In genomic region chr9:75479106-75479725, GRCm38 (mm10) we compare ENCODE assay signal across 10 mouse cellular contexts. TPM values are rescaled to one million over a fixed set of nuclear protein-coding genes. Genes with fewer than 3 reads are reported as not detected.
DNase-seq lines count a peak whose midpoint lies in the region; ATAC-seq and TF ChIP-seq lines count a peak whose summit lies in the region.
"Had no signal": no experiment of that assay in that cellular context is flagged by ENCODE, and none has a peak within 500 bp of the region (broad histone marks: within the 10 kb centered on the region; RNA-seq: fewer than 3 reads in every experiment).

No protein-coding gene starts in this region.

- 0 out of 2 replicates have a peak, but pooled peaks cover 7% of the 10 kb centered on the region for H3K4me1 ChIP-seq in limb, embryonic 13.5 days
- no peaks in the 10 kb centered on the region for H3K4me1 ChIP-seq in limb, embryonic 10.5 days
- H3K4me1 ChIP-seq in embryonic facial prominence, embryonic 14.5 days (ENCODE audit: control insufficient read depth, insufficient read depth, low read length): no peaks in the 10 kb centered on the region
- H3K4me1 ChIP-seq in midbrain, embryonic 14.5 days (ENCODE audit: control insufficient read depth, insufficient read depth, low read length): no peaks in the 10 kb centered on the region
- peaks cover 5% of the 10 kb centered on the region for H3K4me1 ChIP-seq in thymus, adult 2 months (replicated peaks; ENCODE audit: control insufficient read depth, insufficient read depth, low read length)

- 57% methylated on average over 8 of the region's 8 CpGs for WGBS in limb, embryonic 13.5 days
- 77% methylated on average over 8 of the region's 8 CpGs for WGBS in limb, embryonic 10.5 days
- 50% methylated on average over 8 of the region's 8 CpGs for WGBS in embryonic facial prominence, embryonic 14.5 days
- 49% methylated on average over 8 of the region's 8 CpGs for WGBS in midbrain, embryonic 14.5 days
- WGBS in thymus, adult 2 months: 86% methylated on average over 8 of the region's 8 CpGs

- H3K4me3 ChIP-seq in limb, embryonic 13.5 days: no peak overlapping the region
- H3K4me3 ChIP-seq in limb, embryonic 10.5 days: no peak overlapping the region
- no peak overlapping the region for H3K4me3 ChIP-seq in embryonic facial prominence, embryonic 14.5 days (ENCODE audit: low read depth, low read length)
- H3K4me3 ChIP-seq in midbrain, embryonic 14.5 days (replicated peaks; ENCODE audit: low read depth, low read length): no peak overlapping the region
- H3K4me3 ChIP-seq in thymus, adult 2 months (ENCODE audit: control insufficient read depth, insufficient read depth, low read length): no peak overlapping the region

- no peaks in the 10 kb centered on the region for H3K27me3 ChIP-seq in limb, embryonic 13.5 days
- H3K27me3 ChIP-seq in limb, embryonic 10.5 days (ENCODE audit: low read depth, poor library complexity, severe bottlenecking): no peaks in the 10 kb centered on the region
- H3K27me3 ChIP-seq in embryonic facial prominence, embryonic 14.5 days (replicated peaks; ENCODE audit: control insufficient read depth, insufficient read depth, low read length): no peaks in the 10 kb centered on the region
- no peaks in the 10 kb centered on the region for H3K27me3 ChIP-seq in midbrain, embryonic 14.5 days (ENCODE audit: control insufficient read depth, insufficient read depth, low read length)
- no peaks in the 10 kb centered on the region for H3K27me3 ChIP-seq in thymus, adult 2 months (ENCODE audit: control insufficient read depth, insufficient read depth, low read length)

- no peak overlapping the region for H3K4me2 ChIP-seq in limb, embryonic 13.5 days (replicated peaks)
- H3K4me2 ChIP-seq in embryonic facial prominence, embryonic 14.5 days (ENCODE audit: low read depth, low read length): no peak overlapping the region
- no peak overlapping the region for H3K4me2 ChIP-seq in midbrain, embryonic 14.5 days (ENCODE audit: low read length)

- H3K36me3 ChIP-seq in limb, embryonic 13.5 days: peaks cover 2% of the 10 kb centered on the region; the same call in 1 of the 2 replicates
- peaks cover 11% of the 10 kb centered on the region; the same call in 1 of the 2 replicates for H3K36me3 ChIP-seq in limb, embryonic 10.5 days
- 0 out of 2 replicates have a peak, but pooled peaks cover 2% of the 10 kb centered on the region for H3K36me3 ChIP-seq in embryonic facial prominence, embryonic 14.5 days (ENCODE audit: control insufficient read depth, insufficient read depth, low read length)
- 0 out of 2 replicates have a peak, but pooled peaks cover 7% of the 10 kb centered on the region for H3K36me3 ChIP-seq in midbrain, embryonic 14.5 days (ENCODE audit: control insufficient read depth, insufficient read depth, low read length)
- no peaks in the 10 kb centered on the region for H3K36me3 ChIP-seq in thymus, adult 2 months (ENCODE audit: control insufficient read depth, insufficient read depth, low read length)

- no peak overlapping the region for H3K9ac ChIP-seq in limb, embryonic 13.5 days
- no peak overlapping the region for H3K9ac ChIP-seq in embryonic facial prominence, embryonic 14.5 days (ENCODE audit: low read depth, low read length)
- H3K9ac ChIP-seq in midbrain, embryonic 14.5 days (replicated peaks; ENCODE audit: low read length): no peak overlapping the region

- peak overlapping the region; percentile 28; the same call in 1 of the 2 replicates for H3K27ac ChIP-seq in limb, embryonic 13.5 days
- no peak overlapping the region for H3K27ac ChIP-seq in limb, embryonic 10.5 days
- no peak overlapping the region for H3K27ac ChIP-seq in embryonic facial prominence, embryonic 14.5 days (replicated peaks; ENCODE audit: low read depth, low read length)
- H3K27ac ChIP-seq in midbrain, embryonic 14.5 days (replicated peaks; ENCODE audit: low read depth, low read length): no peak overlapping the region; the same call in 1 of the 2 replicates
- no peak overlapping the region for H3K27ac ChIP-seq in thymus, adult 2 months (ENCODE audit: control insufficient read depth, insufficient read depth, low read length)

- ATAC-seq in limb, embryonic 13.5 days (ENCODE audit: low FRiP score, low read depth): no peak
- ATAC-seq in embryonic facial prominence, embryonic 14.5 days (ENCODE audit: low read depth): peak; percentile 54
- no peak; the same call in 1 of the 2 replicates for ATAC-seq in midbrain, embryonic 14.5 days (ENCODE audit: low FRiP score, low TSS enrichment)

- TF ChIP-seq CTCF in thymus, adult 2 months (IDR thresholded peaks at IDR 0.05; ENCODE audit: borderline replicate concordance, control insufficient read depth, extremely low read depth, insufficient read depth, low read length, poor library complexity): no peak

- no peaks in the 10 kb centered on the region for H3K9me3 ChIP-seq in limb, embryonic 13.5 days
- H3K9me3 ChIP-seq in limb, embryonic 10.5 days (replicated peaks): no peaks in the 10 kb centered on the region
- no peaks in the 10 kb centered on the region for H3K9me3 ChIP-seq in embryonic facial prominence, embryonic 14.5 days (ENCODE audit: control insufficient read depth, low read length)
- H3K9me3 ChIP-seq in midbrain, embryonic 14.5 days (ENCODE audit: control insufficient read depth, low read length): no peaks in the 10 kb centered on the region

- TF ChIP-seq POLR2A in thymus, adult 2 months (IDR thresholded peaks at IDR 0.05; ENCODE audit: control insufficient read depth, extremely low read depth, insufficient read depth, low read length, poor library complexity): no peak

- no peak for DNase-seq in limb, embryonic 10.5 days (ENCODE audit: low spot score)
- DNase-seq in cerebellum, adult 11-12 months: peak; percentile 87
- peak; percentile 41 for DNase-seq in embryonic facial prominence, embryonic 14.5 days (ENCODE audit: low spot score)
- peak; percentile 28 for DNase-seq in midbrain, embryonic 14.5 days
- no peak for DNase-seq in MN1 (ENCODE audit: low spot score)
- DNase-seq in thymus, adult 2 months: no peak
- DNase-seq: embryo, embryonic 11 days; lung, postnatal 10 days; spleen, adult 18-20 months had no signal

RNA-seq across cellular contexts. Expression of gene Leo1, which starts 37.9 kb away (rescaled TPM):
- polyA plus RNA-seq in limb, embryonic 13.5 days (2015; fragmentation: Nextera tagmentation; extraction: Ambion mirVana): 46.5 and 50.2 TPM in 2 replicates
- polyA plus RNA-seq in limb, embryonic 10.5 days (2016; fragmentation: Nextera tagmentation; extraction: Ambion mirVana): 49.4 and 58.3 TPM in 2 replicates
- polyA plus RNA-seq in embryonic facial prominence, embryonic 14.5 days (2014; fragmentation: Nextera tagmentation; extraction: Ambion mirVana): 34.9 and 35.7 TPM in 2 replicates
- 39.8 and 41.5 TPM in 2 replicates for polyA plus RNA-seq in midbrain, embryonic 14.5 days (2014; fragmentation: Nextera tagmentation; extraction: Ambion mirVana)
- polyA plus RNA-seq in thymus, adult 2 months (2012; rRNA removed): 6.7 and 9.0 TPM in 2 replicates

Comparison
In these comparisons a context has a peak if more than half of its experiments do, and no peak if none do; other contexts are left out.
1. DNase-seq: peak in cerebellum, adult 11-12 months (single experiment), embryonic facial prominence, embryonic 14.5 days (single experiment) and midbrain, embryonic 14.5 days (single experiment); none in limb, embryonic 10.5 days (single experiment), MN1 (single experiment) and thymus, adult 2 months (single experiment).